Mouse (Mus musculus) T-helper 2 cell (primary cell): ENCODE results near the gene Wipi1.

Source experiments
- in situ Hi-C: fragments of 300-600 bp; cut with MboI, MseI; formaldehyde crosslinking; loops from one replicate; pipeline ENCODE4 v1.15.1; 2025; ENCODE audit warnings: high pct_unique_total_duplicates

Gene Wipi1

DNA sequence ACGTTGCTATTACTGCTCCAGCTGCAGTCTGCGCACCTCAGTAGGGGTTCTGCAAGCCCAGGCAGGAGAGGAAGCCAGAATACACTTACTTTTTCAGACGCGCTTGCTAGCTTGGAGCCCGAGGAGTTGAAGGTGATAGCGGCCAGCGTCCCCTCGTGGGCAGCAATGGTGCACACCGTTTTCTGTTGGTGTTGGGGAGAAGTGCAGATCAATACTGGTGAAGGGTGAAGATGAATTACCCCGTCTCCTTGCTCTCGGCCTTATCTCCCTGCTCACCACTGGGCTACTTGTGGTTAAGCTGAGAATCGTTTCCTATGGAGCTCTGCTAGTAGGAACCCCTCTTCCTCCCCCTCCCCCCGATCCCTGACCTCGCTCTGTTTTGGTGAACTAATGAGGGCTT, 27.8 kb downstream of the Wipi1 start:
- in situ Hi-C loops: loop anchor here (10.0 kb wide), 2 partner anchors 289 to 339 kb away; partner anchors contain the start of gene Rgs9

DNA sequence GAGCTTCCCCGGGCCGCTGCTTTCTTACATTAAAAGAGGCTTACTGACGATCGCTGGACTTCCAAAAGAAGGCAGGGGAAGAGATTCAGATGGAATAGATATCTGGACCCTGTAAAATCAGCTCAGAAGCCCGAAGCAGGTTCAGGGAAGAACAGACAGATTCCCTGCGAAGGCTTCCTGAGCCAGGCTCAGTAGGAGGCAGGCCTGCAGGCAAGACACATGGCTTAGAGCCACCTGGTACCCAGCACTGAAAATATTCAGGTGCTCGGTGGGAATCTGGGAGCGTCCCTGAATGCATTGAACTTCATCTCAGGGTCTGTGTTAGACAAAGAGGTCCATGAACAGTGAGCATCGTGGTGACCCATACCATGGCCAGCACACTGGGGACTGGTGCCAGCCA, 31.8 kb downstream of the Wipi1 start:
- in situ Hi-C loops: loop anchor here (10.0 kb wide), 3 partner anchors 285 to 425 kb away; partner anchors contain the start of gene Rgs9

DNA sequence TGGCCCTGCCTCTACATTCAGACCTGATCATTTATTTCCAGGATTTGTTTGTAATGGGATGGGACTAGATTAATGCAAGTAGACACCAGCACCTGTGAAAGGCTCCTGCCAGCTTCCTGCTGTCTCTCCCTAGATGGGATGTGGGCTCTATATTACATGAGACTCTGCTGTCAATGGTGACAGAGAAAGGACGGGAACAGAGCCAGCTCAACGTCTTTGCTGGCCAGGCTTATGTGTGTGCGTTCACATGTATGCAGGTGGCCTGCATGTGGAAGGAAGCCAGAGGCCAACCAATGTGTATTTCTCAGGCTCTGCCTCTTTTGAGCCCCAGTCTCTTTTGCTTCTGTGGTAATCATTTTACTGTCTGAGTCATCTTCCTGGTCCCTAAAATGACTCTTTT, 33.2 kb downstream of the Wipi1 start:
- in situ Hi-C loops: loop anchor here (10.0 kb wide), 1 partner anchor 426 kb away; no protein-coding TSS in a partner anchor

DNA sequence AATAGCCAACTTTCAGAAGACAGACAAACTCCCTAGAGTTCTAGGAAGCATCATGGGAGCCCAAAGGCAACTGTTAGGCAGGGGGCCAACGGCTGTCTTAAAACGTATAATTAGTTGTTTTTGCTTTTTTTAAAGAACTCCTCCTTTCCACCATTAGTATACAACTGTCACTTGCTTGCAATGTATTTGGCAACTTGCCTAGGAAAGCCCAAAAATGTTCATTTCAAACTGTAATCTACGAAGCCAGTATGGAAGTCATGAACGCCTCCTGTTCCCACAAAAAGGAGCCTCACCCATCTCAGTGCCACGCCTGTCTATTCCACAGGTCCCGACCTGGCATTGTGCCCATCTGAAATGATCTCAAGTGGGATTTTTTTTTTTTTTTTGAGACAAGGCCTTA, 35.9 kb downstream of the Wipi1 start:
- in situ Hi-C loops: loop anchor here (10.0 kb wide), 1 partner anchor 429 kb away; no protein-coding TSS in a partner anchor

DNA sequence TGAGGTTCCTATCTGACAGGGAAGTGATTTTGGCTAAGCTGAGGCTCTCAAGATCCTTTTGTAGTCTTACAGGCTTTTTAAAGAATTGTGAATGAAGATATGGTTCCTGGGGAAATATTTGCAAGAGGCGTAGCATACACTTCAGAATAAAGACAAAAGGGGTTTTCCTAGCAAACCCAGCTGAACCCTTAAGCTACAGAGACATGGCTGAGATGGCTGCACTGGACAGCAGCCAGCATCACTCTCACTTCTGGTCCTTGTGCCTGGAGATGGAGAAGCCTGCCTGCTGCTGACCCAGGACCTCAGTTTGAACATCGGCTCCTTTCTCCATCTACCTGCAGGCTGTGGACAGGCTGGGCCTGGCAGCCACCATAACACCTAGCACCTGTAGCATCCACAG, 37.2 kb downstream of the Wipi1 start:
- in situ Hi-C loops: loop anchor here (10.0 kb wide), 1 partner anchor 430 kb away; no protein-coding TSS in a partner anchor

DNA sequence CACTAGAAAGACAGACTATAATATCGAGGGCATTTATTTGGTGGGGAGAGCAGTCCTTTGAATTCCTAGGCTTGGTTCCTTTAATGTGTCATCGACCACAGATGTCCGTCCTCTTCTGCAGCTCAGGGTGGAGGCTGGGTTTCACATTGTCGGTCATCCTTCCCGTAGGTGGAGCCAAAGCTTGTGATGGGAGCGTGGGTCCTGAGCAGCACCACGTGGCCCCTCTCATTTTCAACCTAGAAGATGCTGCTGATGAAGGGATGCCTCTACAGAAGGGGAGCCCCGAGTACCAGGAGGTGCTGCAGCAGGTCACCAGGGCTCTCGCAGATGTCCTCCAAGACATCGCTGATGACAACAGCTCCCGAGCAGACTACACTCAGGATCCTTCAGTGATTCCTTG, 39.7 kb downstream of the Wipi1 start:
- in situ Hi-C loops: loop anchor here (10.0 kb wide), 1 partner anchor 433 kb away; no protein-coding TSS in a partner anchor

DNA sequence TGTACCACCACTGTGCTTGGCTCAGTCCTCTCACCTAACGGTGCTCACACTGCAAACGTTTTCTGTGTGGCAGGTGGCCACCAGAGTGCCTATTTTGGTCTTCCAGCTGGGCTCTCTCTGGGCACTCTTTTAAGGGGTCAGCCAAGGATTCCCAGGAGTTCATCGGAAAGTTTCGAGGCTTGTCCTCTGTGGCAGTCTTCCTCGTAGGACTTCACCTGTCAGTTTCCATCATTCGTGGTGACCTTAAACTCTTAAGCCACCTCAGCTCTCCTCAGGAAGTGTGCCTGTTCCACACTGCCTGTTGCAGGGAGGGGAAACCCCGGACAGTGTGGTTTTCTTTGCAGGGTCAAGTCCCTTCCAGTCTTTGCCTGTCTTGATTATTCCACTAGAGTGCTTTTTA, 42.0 kb downstream of the Wipi1 start:
- in situ Hi-C loops: loop anchor here (10.0 kb wide), 1 partner anchor 435 kb away; no protein-coding TSS in a partner anchor

DNA sequence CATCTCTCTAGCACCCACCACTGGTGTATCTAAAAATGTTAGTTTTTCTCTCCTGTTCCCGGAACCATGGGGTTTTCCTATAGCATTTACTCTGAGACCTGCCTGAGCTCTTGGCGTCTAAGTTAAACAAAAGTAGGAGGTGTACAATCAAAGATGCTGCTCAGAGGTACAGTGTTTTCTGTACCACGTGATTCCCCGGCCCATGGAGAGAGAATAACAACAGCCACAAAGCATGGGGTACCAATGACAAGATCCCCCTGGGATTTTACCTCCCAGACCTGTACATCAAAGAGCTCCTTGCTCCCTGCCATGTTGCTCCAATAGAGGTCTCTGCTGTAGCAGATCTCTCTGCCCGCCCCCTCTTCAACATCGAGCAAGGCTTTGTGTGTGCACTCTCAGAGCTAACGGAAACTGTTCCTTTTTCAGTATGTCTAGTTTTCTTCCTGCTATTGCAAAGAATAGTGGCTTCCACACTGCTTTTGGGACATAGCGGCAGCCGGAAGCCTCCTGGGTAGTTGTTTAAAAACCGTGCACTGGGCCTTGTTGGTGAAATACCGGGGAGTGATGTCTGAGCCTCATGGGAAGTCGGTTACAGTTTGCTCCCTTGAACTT, 42.7 kb downstream of the Wipi1 start:
- in situ Hi-C loops: no loop called here

DNA sequence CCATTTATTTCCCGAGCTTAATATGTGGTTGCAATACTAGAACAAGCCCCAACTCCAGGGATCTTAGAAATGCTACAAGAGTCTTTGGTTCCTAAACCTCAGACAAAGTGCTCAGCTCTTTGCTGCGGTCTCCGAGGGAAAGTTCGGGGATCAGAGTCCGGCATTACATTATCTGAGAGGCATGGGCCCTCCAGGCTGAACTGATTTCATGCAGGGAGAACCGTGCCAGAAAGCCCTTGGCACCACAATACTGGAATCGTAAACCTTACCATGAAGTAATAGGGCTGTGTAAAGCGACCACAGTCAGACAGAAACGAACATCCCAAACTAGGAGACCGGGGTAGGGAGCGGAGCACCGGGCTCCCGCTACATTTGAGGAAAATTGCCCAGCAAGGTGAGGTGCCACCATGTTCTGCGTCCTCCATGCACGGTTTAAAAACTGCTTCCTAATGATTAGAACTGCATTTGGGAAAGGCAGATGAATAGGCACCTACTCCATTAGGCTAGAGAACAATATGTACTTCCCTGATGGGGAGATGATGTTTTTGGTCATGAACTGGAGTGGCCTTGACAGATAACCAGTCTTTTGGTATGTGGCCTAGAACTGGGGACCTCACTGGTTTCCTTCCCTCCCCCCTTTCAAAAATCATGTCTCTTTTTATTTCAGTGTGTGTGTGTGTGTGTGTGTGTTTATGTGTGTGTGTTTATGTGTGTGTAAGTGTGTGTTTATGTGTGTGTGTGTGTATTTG, 47.1 kb downstream of the Wipi1 start:
- in situ Hi-C loops: no loop called here

DNA sequence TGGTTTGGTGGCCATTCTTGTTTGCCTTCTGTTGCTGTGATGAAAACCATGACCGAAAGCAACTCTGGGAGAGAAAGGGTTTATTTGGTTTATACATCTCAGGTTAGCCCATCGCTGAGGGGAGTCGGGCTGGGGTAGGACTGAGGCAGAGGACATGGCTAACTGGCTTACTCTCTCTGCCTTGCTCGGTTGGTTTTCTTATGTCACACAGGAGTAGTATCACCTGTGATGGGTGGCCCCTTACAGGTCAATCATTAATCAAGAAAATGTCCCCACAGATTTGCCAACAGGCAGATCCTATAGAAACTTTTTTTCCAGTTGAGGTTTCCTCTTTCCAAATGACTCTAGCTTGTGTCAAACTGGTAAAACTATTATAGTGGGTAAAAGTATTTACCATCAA, 48.1 kb downstream of the Wipi1 start:
- in situ Hi-C loops: no loop called here

DNA sequence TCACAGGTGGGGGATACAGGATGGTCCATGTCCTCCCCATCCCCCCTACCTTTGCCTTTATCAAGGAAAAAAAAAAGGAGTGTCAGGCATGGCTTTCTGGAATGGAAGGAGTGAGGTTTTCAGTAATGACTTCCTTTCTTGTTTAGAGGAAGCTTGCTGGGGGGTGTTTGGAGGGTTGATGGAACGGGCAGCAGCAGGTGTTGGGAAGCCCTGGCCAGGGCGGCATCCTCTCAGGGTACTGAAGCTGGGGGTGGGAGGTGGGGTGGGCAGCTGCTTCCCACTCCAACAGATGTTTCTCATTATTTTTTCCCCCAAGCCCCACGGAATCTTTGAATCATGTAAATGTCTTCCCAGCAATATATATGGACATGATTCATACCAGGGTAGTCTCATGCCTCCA, 50.3 kb downstream of the Wipi1 start:
- in situ Hi-C loops: no loop called here

DNA sequence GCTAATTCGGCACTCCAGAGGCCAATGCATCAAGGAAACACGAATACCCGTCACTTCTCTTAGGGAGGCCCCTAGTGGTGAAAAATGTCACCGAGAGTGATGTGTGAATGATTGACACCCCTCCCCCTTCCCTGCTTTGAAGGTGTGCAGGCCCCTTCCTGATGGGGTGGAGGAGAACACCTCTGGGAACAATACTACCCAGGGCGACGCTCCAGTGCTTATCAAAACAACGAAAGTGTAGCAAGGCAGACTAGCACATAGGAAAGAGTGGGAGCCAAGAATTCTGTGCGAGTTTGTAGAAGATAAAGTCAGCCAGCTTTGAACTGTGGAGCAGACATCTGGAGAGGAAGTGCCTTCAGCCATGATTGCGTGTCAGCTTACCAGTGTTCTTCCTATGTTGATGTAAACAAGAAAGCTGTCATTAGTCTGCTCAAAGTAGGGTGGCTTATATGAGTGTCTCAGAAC, 50.9 kb downstream of the Wipi1 start:
- in situ Hi-C loops: no loop called here

DNA sequence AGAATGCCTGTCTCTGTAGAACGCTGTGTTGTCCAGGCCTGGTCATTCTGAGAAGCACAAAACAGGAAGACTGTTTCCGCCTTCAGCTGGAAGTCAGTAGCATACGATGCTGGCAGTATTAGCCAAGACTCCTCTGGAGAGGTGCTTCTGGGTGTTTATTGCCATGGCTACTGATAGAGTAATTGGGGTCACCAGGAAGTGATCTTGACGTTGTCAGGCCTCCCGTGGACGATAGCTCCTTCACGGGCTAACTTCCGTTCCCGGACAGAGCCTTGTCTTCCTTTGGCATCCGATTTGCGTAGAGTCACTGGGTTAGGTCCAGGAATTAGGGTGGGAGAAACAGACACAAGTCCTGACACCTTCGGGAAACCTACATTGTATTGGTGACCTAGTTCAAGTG, 52.5 kb downstream of the Wipi1 start:
- in situ Hi-C loops: no loop called here

DNA sequence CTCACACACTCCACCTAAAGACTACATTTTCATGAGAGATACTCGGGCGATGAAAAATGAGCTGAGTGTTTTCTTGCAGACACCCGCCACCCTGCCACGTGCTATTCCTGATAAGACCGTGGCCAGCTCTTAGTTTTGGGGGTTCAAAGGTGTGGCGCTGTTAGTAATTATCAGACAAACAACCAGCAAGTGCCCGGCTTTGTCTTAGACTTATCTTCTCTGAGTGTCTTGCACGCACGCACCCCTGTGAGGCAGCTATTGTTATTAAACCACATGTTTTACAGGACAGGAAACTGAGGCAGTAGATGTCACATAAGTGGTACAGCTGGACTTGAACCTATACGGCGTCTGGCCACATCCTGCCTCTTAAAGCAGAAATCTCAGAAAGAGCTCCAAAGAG, 54.3 kb downstream of the Wipi1 start:
- in situ Hi-C loops: no loop called here

DNA sequence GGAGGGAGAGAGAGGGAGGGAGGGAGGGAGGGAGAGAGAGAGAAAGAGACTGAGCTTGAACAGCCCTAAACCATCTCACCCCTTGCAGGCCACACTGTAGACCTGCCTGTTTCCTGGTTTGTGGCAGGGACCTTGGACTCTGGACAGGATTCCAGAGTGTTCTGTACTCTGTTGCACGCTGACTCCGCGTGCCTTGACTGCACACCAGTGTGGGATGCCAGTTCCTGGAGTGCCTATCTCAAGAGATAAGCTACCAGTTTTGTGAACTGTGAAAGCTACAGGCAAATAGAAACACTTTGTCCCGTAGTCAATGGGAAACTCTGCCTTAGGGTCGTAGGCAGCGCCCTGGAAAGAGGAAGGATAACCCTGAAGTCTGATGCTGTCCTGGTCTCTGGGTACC, 55.6 kb downstream of the Wipi1 start:
- in situ Hi-C loops: no loop called here

DNA sequence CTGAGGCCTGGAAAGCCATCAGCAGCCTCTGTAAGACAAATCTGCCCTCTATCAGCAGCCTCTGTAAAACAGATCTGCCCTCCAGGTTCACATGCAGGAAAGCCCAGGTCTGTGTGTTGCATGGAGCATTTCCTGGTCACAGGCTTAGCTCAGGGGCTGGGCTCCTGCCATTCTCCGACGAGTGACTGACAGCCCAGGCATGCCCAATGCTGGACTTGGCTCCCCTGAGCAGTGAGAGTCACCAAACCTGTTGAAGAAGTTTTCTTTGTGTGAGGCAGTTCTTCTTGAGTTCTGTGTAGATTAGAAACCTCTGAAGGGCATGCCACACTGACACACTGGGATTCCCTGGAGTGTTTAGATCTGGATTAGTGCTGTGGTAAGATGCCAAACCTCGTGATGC, 57.3 kb downstream of the Wipi1 start:
- in situ Hi-C loops: no loop called here

DNA sequence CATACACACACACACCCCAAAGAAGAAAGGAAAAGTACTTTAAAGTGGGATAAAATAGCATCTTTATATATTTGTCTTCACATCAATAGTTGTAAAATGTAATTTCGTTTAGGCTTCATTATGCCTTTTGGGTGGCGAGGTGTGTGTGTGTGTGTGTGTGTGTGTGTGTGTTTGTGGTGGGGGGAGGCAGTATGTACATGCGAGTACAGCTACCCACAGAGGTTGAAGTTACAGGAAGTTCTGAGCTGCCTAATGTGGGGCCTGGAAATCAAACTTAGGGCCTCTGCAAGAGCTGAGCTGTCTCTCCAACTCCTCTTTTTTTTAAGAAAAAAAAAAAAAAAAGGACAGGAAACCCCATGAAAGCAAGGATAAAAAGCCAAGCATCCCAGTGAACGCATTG, 57.8 kb downstream of the Wipi1 start:
- in situ Hi-C loops: no loop called here

DNA sequence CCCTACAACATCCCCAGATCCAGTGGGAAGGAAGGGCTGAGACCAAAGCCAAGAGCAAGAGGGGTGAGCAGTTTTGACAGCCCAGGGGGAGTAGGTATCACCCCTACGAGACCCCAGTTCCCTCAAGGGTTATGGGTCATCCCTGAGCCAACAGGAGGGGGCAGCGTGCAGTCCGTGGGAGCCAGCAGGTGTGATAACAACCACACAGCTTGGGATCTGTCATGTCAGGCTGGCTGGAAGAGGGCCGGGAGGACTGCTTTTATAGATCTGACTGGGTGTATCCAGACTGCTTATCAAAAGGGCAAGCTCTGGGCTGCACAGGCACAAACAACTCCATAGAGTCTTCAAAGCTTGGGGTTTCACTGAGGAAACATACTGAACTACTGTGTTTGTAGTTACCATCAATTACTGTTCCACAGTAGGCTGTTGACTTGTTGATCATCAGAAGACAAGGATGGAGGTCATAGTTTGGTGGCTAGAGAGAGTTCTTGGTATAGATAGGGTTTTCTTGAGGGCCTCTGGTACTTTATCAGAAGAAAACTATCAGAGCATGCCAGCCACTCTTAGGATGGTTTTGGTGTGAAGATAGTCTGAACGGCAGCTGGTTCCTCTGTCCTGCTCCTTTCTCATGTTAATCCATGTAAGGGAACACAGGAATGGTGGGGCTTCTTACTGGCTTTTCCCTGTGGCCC, 62.0 kb downstream of the Wipi1 start:
- in situ Hi-C loops: no loop called here

DNA sequence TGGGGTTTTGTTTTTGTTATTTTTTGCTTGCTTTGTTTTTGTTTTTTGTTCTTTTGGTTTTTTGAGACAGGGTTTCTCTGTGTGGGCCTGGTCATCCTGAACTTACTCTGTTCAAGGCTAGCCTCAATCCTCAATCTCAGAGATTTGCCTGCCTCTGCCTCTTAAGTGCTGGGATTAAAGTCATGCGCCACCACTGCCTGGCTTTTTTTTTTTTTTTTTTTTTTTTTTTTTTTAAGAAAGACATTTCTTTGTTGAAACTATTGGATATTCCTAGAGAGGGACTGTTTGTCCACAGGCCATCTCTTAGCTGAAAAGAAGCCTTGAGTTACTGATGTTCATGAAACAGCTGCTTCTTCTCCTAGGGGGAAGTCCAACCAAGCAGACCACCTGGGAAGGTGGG, 64.1 kb downstream of the Wipi1 start:
- in situ Hi-C loops: no loop called here

DNA sequence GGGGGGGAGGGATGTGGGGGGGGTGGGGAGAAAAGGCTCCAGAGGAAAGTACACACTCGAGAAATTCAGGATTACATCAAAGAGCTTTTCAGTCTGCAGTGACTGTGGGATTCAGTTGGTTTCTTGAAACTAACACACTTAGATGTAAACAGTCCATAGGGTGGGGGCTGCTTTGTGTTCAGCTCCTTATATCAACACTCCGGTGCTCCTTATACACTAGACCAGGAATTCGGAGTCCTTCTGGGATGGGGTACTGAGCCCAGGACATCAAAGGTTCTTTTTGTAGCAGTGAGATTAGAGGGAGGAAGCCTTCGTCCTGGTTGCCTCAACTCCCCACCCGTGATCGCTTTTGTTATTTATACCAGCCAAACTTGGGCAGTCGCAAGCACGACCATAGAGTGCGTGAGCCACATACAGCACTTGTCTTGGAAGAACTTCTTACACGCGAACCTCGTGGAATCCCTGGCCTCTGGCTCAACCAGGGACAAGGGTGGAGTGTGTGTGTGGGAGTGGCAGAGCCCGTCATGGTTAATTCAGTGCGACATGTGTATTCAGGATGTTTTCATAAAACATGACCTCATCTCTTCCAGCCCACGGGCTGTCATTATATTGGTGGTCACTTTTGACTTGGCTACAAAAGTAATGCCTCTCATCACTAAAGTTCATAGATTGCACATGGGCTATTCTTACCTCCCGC, 65.3 kb downstream of the Wipi1 start:
- in situ Hi-C loops: no loop called here

DNA sequence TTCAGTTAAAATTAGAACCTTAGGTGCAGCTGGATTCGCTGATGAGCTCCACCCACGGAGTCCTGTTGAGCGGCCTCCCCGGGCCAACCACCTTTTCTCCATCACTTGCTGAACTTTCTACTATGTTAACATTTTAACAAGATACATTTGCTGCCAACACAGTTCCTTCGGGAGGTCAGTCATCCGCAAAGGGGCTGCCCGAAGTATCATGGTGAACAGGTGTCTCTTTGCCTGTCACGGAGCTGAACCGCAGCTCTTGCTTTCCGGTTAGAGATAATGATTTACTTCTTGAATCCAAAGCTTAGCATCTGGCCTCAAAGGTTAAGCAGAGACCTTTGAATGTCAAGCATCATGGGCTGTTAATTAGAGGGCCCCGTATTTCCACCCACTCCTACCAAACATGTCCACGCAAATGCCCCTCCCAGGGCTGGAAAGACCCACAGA, 66.0 kb downstream of the Wipi1 start:
- in situ Hi-C loops: no loop called here

DNA sequence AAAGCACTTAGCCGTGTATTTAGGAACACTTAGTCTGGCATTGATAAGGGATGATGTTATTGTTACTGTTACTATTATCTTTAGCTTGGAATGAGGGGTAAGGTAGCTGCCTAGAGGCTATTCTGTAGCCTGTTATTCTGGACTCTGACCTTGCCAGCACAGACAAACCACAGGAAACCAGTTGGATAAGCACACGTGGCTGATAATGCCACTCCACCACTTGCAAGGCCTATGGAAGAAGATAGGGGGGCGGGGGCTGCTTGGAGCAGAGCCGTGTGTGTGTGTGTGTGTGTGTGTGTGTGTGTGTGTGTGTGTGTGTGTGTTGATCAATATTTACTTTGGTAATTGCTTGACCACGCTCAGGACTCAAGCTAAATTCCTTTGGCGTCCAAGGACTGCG, 66.5 kb downstream of the Wipi1 start:
- in situ Hi-C loops: no loop called here
